Mouse (Mus musculus) cortical plate, adult 2 months (tissue): ENCODE data around the gene Asb17.

Experiments
- CTCF ChIP-seq: fragments of 200-500 bp; IDR thresholded peaks from 2 replicates; pipeline ENCODE4 v1.5.1; 2011; ENCODE audit warnings: mild to moderate bottlenecking, control low read depth, low read length; ENCODE audit not compliant: insufficient read depth; ENCODE audit errors: extremely low read depth
- POLR2A ChIP-seq: fragments of 200-500 bp; IDR thresholded peaks from 2 replicates; pipeline ENCODE4 v1.6.1; 2011; ENCODE audit warnings: mild to moderate bottlenecking, low read length, control low read depth; ENCODE audit not compliant: insufficient read depth; ENCODE audit errors: extremely low read depth

DNA sequence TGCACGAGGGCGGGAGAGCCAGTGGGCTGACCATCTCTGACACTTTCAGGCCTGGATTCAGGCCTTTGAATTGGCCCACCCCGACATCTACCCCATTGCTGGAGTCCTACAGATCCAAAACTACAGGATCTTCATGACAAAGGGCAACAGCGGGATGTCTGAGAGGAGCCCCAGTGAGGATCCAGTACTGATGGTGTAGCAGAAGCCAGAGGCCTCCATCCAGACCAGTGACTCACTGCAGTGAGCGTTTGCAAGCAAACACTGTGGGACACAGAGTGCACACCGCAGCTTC, 11.4 kb upstream of the Asb17 start:
- no peak for TF ChIP-seq CTCF
- no peak for TF ChIP-seq POLR2A
